Mouse (Mus musculus) hematopoietic stem cell, adult 5-6 weeks (primary cell): ENCODE measurements around the gene Scamp3. TPM values are rescaled to one million over a fixed set of nuclear protein-coding genes. Genes with fewer than 3 reads are reported as not detected.
A peak's percentile ranks its signal among the peaks of the same experiment; 100 is the strongest.

ENCODE experiments used
- ATAC-seq, 2 experiments: fragments of 125-278 bp in 1 of 2; replicated peaks in 1 of 2; 2 replicates each; pipeline ENCODE4 v1.8.0; 2016 to 2017; ENCODE audit warnings: inconsistent platforms in 2 of 2, mild to moderate bottlenecking in 2 of 2, moderate number of reproducible peaks in 2 of 2, low read depth in 1 of 2, moderate TSS enrichment in 1 of 2; ENCODE audit not compliant: low FRiP score in 2 of 2, poor library complexity in 2 of 2, severe bottlenecking in 2 of 2, insufficient read depth in 1 of 2, low TSS enrichment in 1 of 2
- total RNA-seq: library from RNA; stranded (forward); fragments of 172-1452, 232-1000 nt; gene quantifications from 2 replicates; pipeline ENCODE4 v1.2.3, GENCODE M21; 2017

Scamp3 gene
- total RNA-seq = 23.5 and 23.8 TPM in 2 replicates

DNA sequence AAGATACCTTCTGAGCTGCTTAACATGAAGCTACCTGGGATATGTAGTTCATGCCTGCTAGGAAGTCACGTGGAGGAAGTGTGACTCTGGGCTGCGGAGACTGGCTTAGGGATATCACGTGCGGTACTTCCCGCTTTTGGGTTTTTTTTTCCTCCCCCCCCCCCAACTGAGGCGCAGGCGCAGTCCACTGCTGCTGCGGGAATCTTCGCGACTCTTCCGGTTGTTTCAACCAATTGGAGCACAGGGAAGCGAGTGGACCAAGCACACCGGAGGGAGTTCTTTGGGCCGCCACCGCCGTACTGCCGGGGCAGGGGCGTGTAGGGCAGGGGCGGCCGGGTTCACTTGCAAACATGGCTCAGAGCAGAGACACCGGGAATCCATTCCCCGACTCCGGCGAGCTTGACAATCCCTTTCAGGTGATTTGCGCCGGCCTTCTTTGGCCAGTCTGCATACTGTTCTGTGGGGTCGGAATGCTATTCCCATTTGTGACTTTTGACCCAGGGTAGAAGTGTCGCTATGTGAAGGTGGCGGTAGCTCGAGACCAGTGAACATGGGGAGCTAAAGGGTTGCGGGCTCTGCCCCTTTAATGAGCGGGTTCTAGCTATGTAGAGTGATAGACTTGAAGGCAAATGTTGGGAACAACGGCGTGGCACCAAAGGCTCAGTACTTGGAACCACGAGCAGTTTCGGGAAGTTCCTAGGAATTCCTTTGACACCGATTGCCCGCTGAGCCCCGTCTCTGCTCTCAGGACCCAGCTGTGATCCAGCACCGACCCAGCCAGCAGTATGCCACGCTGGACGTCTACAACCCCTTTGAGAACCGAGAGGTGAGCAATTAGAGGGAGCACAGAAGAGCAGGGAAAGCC lies at the start of gene Scamp3:
Gene Scamp3, plus strand, starts transcription at position 232 of the 865 bp plus-strand sequence.
- ATAC-seq = peak; percentile 91 to 92

DNA sequence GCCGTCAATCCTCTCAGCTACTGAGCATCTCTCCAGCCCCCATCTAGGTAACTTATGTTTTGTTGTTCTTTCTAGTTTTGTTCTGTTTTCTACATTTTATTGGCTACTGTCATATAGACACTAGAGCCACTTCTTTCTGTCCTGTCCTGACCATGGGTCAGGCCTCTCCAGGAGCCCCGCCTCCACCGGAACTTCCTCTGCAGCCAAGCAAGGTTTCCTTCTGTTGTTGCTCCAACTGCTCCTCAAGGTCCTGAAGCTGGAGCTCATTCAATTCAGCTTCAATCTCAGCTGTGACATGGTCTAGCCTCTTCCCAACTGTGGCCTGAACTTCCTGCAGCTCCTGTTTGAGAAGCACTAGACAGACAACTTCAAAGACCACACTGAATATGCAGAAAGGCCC lies 47.4 kb upstream of the Scamp3 start:
- ATAC-seq = no peak

DNA sequence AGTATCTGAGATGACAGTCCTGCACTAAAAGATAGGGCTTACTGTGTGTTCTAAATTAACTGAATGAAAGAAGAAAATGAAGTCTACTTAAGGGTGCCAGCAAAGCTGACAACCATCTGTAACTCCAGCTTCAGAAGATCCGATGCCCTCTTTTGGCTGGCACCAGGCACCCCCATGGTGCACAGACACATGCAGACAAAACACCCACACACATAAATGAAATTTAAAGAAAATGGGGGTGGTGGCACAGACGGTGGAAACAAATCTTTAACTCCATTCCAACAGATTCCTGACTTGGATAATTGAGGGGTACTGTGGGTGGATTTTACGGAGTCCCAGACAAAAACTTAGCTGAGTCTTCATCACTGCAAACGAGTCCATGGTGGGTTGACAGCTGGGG lies 45.5 kb upstream of the Scamp3 start:
- no peak for ATAC-seq

DNA sequence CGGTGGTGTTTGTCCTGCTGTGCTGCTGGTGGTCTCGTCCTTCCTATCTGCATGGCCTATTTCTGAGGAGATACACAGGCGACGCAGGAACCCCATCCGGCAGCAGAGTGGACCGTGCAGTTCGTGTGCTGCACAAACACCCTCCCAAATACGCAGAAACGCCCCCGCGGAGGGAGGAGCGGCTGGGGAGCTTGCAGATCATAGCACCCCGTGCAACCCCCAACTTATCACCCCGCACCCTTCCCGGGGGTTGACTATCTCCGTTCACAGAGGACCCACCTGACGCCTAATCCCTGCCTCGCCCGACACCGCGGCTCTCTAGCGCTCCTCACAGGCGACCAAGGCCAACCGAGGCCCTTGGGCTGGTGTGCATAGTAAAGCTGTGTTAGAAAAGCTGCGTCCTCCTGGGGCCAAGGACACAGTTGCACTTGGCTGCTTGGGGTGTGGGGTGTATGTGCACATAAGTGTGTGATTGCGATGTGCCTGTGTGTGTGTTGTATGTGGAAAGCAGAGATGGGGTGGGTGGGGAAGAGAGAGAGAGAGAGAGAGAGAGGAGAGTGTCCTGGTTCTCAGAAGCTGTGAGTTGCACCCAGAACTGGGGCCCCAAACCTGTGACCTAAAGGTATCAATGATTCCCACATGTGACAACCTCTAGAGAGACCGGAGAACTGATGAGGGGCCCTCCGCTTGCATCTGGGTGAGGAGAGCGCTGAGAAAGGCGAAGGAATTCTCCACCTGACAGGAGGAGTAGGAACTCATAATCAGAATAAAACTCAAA lies 44.8 kb upstream of the Scamp3 start:
- peak; percentile 44 to 79; a peak in 3 of 4 replicates for ATAC-seq

DNA sequence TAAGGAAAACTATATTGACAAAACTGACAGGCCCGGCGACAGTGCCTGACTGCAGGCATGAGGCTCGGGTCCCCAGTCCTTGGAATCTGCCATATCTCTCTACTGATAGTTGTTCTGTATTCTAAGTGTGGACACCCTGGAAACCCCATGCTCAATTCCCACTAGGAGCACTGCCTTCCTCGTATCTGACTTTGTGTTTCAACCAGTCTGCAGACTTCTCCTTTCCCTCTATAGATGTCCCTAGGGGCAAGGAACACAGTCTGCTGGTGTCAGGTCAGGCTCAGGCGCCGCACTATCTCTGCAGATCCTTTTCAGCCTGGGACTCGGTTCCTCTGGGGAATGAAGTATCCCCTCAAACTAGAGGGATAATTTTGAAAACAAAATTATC lies 44.2 kb upstream of the Scamp3 start:
- no peak for ATAC-seq

DNA sequence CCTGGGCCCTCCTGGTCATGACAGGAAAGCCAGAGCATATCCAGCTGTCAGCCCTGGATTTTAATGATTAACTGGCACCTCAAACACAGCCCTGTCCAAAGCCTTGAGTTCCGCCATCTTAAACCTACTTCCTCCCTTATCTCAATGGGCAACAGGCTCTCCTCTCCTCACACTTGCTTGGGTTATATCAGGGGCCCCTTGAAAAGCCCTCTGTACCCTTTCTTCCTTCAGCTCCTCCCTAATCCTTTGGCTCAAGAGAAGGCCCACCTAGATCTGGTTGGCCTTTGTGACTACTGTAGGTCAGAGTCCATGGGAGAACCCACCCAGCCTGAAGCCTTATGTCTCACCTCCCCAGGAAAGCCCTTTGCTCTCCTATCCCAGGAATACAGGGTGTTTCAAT lies 43.5 kb upstream of the Scamp3 start:
- ATAC-seq = no peak

DNA sequence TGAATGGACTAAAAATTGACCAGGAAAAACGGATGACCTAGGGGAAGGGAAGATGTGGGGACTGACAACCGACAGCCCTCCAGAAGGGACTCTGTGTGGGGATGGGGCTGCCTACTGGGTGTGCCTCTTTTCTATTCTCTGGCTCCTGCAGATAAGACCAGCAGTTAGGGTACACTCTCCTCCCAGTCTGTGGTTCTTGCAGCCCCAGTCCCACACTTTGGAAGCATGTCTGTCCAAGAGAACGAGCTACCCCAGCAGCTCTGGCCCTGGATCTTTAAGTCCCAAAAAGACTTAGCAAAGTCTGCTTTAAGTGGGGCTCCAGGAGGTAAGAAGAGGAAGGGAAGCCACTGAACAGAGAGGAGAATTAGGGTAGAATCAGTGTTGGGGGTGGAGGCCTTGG lies 41.3 kb upstream of the Scamp3 start, which contains the start of gene Pklr:
Gene Pklr, plus strand, starts transcription at position 185 of the 400 bp plus-strand sequence.
- no peak for ATAC-seq

DNA sequence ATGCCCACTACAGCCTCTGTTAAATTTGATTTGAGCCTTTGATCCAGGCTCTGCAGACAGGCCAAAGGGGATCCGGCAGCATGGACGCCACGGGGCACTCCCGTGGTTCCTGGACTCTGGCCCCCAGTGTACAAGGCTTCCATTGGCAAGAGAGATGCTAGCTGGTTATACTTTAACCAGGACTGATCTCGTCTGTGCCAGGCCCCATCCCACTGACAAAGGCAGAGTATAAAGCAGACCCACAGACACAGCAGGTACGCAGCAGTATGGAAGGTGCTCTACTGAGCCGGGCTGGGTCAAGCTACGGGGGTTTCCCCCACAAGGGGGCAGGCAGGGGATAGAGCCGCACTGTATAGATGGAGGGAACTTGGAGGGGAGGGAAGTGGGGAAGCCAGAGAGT lies 40.9 kb upstream of the Scamp3 start:
- ATAC-seq = 0 out of 4 replicates have a peak, but pooled peaks of 1 of the 2 experiments have one; percentile 37

DNA sequence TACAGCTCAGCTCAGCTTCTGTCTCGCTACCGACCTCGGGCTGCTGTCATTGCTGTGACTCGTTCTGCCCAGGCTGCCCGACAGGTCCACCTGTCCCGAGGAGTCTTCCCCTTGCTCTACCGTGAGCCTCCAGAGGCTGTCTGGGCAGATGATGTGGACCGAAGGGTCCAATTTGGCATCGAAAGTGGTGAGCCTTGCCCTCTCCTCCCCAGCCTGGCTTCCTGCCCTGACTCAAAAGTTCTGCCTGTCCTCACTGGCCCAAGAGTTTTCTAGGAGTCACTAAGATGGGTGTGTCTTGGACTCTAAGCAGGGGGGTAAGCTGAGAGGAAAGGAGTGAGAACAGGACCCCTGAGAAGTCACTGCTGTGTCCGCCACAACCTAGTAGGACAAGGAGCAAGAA lies 32.5 kb upstream of the Scamp3 start:
- no peak for ATAC-seq

DNA sequence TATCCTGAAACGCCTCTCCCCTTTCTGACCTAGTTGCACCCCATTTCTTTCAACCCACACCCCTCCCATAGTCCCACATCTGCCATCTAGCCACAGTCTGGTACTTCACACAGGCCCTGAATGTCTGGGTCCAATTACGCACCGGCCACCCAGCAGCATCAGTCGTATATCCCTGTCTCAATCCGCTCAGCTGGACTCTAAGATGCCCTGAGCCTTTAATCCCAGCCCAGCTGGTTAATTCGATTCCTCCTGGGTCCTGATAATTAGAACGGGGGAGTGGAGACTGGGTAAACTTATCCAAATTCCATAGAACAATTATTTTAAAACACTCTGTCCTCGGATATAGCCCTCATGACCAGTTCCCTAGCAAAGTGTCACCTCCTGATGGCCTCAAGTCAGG lies 31.7 kb upstream of the Scamp3 start:
- ATAC-seq = no peak

DNA sequence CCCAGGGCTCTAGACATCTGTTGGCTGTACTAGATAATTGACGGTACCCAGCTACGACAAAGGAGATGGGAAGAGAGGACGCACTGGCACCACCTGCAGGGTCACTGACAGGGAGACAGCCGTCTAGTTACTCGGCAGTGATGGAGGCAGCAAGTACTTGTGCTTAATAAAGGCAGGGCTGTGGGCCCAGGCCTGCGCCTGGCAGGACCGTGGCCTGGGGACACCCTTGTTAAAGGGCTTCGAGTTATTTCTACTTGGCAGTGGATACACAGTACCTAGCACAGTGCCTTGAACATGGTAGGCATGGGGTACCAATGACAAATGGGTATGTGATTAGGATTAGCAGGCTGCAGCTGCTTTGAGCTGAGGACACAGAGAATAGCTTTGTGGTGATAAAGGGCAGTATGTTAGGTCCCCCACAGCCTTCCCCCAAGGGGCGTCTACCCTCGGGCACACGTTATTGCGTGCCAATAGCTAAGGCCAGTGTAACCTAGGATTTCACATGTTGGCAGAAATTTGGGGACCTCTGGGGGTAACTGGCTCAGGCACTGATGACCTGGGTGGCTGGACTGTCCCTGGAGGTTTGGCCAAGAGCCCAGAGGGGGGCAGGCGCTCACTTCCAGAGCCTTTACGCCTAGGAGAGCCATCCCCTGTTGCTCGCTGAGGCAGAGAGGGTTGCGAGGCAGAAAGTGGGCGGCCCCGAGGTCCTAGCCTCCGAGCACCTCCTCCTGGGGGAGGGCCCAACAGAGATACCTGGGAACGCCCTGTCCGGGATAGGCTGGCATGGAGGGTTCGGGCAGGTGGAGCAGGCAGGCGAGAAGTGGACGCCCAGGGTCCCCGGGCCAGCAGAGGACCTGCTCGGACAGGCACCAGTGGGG lies 29.9 kb upstream of the Scamp3 start:
- 0 out of 4 replicates have a peak, but pooled peaks of 1 of the 2 experiments have one; percentile 9 for ATAC-seq

DNA sequence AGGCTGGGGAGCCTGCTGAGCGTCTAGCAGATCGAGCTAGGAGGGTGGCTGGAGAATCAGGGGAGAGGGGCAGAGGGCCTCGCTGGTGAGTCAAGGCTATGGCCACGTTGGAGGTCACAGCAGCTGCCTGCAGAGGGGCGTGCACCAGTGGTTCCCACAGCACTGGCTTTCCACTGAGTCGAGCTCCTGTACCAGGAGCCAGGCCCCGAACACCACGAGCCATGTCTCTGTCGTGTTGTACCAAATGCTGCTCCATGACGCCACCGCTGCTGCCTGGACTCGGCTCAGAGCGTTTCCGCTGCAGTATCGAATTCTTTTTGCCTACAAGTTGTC lies 29.3 kb upstream of the Scamp3 start:
- peak in 1 of 2 experiments; percentile 14; a peak in 1 of 4 replicates for ATAC-seq

DNA sequence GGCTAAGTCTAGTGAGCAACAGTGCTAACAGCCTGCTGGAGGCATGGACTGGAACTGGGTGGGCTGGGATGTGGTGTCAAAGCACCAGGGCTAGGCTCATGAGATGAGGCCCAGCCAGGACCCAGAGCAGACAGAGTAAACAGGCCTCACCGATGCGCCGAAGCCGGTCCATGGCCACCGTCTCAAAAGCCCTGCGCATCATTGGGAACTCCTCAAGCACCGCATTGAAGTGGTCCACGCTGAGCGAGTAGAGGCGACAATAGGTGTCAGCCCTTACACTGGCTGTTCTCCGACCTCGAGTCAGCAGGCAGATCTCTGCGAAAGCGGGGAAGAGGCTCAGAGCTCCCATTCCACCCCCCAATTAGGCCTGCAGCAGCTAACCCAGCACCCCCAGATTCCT lies 28.7 kb upstream of the Scamp3 start:
- ATAC-seq = no peak

DNA sequence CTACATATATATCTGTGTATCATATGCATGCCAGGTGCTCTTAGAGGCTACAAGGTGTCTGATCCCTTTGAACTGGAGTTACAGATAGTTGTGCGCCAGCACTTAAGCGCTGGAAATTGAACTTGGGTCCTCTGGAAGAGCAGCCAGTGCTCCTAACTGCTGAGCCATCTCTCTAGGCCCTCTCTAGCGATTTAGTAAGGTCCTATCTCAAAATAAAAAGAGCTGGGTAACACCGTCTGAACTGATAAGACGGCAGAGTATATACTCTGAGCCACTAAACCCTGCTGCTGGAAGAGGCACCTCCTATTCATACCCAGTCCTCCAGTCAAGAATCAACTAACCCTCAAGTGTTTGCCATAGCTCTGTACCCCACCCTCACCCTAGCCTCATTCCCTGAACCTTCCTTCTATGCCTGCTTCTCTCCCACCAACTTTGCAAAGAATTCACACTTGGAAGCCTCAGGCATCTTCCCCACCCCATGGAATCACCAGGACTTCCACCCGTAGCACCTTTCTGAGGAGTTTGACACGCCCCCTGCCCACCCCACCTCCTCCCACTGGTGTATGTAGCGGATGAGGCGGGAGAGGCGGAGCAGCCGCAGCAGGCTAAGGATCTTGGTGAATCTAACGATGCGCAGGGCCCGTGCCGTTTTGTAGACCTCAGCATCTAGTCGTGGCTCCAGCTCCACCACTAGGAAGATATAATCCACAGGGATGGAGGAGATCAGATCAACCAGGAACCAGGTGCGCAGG lies 25.0 kb upstream of the Scamp3 start:
- no peak for ATAC-seq

DNA sequence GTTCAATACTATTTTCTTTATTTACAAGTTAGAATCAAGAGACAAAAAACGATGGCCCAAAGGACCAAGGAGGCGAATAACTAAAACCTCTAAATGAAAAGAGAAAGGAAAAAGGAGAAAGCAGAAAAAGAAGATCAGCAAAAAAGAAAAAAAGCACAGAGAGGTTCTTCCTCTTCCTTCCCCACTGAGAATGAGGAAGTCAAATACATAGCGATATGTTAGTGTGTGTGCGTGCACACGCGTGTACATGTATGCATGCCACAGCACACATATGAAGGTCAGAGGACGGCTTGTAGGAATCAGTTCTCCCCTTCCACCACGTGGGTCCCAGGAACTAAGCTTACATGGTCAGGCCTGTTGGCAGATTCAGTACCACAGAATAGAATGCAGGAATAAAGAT lies 20.3 kb upstream of the Scamp3 start:
- no peak for ATAC-seq

DNA sequence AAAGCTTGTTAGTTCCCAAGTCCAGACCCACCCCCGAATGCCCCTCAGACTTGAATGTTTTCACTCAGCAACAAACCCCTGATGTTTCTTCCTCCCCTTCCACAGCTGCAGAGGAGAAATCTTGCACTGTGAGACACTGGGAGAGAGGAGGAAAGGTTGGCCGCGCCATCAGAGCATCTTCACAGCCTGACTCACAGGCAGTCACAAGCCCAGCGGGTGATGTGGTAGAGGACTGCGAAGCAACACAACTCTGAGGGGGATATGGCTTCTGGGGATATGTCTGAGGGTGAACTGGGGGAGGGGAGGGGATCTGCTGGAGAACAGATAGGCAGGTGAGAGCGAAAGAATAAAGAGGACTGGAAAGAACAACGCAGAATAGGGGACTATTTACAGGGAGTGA lies 18.6 kb upstream of the Scamp3 start:
- ATAC-seq = no peak

DNA sequence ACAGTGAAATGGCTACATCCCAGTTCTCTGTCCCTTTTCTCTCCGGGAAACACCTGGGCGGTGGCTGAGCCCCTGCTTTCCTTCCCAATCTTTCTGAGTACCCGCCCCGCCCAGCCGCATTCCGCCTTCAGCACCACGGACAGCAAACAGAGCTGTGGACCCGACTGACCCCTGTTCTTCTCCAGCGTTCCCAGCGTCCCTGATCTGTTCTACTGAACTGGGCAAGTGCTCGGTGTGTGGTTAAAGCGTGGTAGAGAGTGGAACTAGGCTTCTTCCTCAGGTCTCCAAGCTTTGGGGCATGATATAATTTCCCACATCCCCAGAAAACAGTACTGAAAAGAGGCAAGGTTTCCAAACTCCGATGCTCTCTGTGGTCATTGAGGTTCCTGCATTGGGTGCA lies 18.1 kb upstream of the Scamp3 start:
- peak; percentile 39 to 57; a peak in 3 of 4 replicates for ATAC-seq
